Mouse (Mus musculus): ENCODE data around the gene Nek2. TPM values are rescaled to one million over a fixed set of nuclear protein-coding genes. Genes with fewer than 3 reads are reported as not detected.

The Nek2 gene
- polyA plus RNA-seq, 1 experiment, result not detected

GRCm38 (mm10) chr1:191820951-191821325 lies 306 bp upstream of the Nek2 start:
- TF ChIP-seq CTCF (IDR thresholded peaks at IDR 0.05; ENCODE audit: insufficient read depth, low read depth, low read length) (no peak), POLR2A (IDR thresholded peaks at IDR 0.05; ENCODE audit: insufficient read depth, low read depth, low read length) (no peak)
- Histone ChIP-seq H3K27ac (ENCODE audit: insufficient read depth, low read depth, low read length) (no peak overlapping the region), H3K4me3 (ENCODE audit: insufficient read depth, low read depth, low read length) (peak overlapping the region; percentile 61), H3K4me1 (ENCODE audit: control insufficient read depth, insufficient read depth, low read length) (peaks cover 8% of the 10 kb centered on the region)
- 2% methylated on average over 15 of the region's 15 CpGs for WGBS

GRCm38 (mm10) chr1:191829124-191829523 lies 7.9 kb downstream of the Nek2 start:
- Histone ChIP-seq H3K4me3 (ENCODE audit: insufficient read depth, low read depth, low read length) (no peak overlapping the region), H3K4me1 (ENCODE audit: control insufficient read depth, insufficient read depth, low read length) (no peaks in the 10 kb centered on the region), H3K27ac (ENCODE audit: insufficient read depth, low read depth, low read length) (no peak overlapping the region)
- TF ChIP-seq POLR2A (IDR thresholded peaks at IDR 0.05; ENCODE audit: insufficient read depth, low read depth, low read length) (no peak), CTCF (IDR thresholded peaks at IDR 0.05; ENCODE audit: insufficient read depth, low read depth, low read length) (no peak)
- 80% methylated on average over 3 of the region's 3 CpGs for WGBS

GRCm38 (mm10) chr1:191833396-191833795 lies 12.2 kb downstream of the Nek2 start:
- WGBS, result 96% methylated on average over 6 of the region's 6 CpGs

DNA sequence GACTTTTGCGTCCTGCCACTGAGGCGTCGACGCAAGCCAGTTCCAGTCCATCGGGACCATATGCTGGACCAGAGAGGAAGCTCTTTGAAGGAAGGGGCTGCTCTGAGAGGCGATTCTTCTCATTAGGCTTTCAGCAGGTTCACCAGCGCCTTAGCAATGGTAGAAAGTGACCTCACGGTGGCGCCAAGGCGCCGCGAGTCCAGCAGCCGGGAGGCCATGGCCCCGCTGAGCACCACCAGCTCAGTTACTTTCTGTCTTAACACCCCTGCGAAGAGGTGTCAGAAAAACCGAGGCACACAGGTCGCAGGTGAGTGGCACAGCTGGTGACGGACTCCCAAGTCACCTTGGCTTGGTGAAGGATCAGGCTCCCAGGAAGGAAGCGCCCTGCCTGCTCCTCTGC lies 13.6 kb downstream of the Nek2 start:
- TF ChIP-seq POLR2A (IDR thresholded peaks at IDR 0.05; ENCODE audit: insufficient read depth, low read depth, low read length) (no peak), CTCF (IDR thresholded peaks at IDR 0.05; ENCODE audit: insufficient read depth, low read depth, low read length) (peak; percentile 91)
- Histone ChIP-seq H3K4me1 (ENCODE audit: control insufficient read depth, insufficient read depth, low read length) (peaks cover 12% of the 10 kb centered on the region), H3K27ac (ENCODE audit: insufficient read depth, low read depth, low read length) (no peak overlapping the region), H3K4me3 (ENCODE audit: insufficient read depth, low read depth, low read length) (no peak overlapping the region)
- 11% methylated on average over 19 of the region's 19 CpGs for WGBS

More at GRCm38 (mm10) chr1:191833396-191833795, 12.2 kb downstream of the Nek2 start:
- no peak overlapping the region for H3K4me3 ChIP-seq (ENCODE audit: insufficient read depth, low read depth, low read length)
- TF ChIP-seq POLR2A (IDR thresholded peaks at IDR 0.05; ENCODE audit: insufficient read depth, low read depth, low read length) (no peak), CTCF (IDR thresholded peaks at IDR 0.05; ENCODE audit: insufficient read depth, low read depth, low read length) (no peak)
- no peak overlapping the region for H3K27ac ChIP-seq (ENCODE audit: insufficient read depth, low read depth, low read length)
- peaks cover 2% of the 10 kb centered on the region; the same call in 1 of the 2 replicates for H3K4me1 ChIP-seq (ENCODE audit: control insufficient read depth, insufficient read depth, low read length)

DNA sequence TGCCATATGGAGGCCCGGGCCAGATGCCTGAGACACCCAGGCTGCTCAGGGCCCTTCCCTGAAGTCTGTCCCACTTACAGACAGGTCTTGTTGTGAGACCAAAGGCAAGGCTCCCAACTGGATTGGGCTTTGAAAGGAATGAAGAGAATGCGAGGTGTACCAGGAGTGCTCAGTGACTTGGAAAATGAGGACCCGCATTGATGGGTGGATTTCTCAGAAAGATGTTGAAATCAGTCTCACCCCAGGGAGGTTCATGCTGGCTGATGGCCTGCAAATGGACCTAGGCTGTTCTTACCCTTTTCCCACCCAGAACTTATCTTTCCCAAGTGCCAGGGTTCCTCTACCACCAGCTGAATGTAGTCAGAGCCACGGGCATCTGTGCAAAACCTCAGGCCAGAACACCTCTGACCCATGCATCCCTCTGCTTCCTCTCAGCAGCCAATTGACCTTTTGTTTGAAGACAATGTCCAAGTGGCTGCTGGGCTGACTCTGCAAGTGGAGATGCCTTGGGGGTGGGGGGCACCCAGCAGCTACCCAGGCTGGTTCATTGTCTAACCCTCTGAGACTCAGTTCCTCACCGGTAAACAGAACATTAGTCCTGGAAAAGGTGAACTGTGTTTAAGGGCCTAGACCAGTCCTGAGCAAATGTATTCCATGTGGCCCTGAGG lies 15.2 kb downstream of the Nek2 start:
- Histone ChIP-seq H3K4me1 (ENCODE audit: control insufficient read depth, insufficient read depth, low read length) (peaks cover 23% of the 10 kb centered on the region), H3K27ac (ENCODE audit: insufficient read depth, low read depth, low read length) (no peak overlapping the region), H3K4me3 (ENCODE audit: insufficient read depth, low read depth, low read length) (no peak overlapping the region)
- TF ChIP-seq POLR2A (IDR thresholded peaks at IDR 0.05; ENCODE audit: insufficient read depth, low read depth, low read length), result no peak
- no peak for TF ChIP-seq CTCF (IDR thresholded peaks at IDR 0.05; ENCODE audit: insufficient read depth, low read depth, low read length)
- WGBS, result 86% methylated on average over 5 of the region's 5 CpGs

- no peak overlapping the region for H3K4me3 ChIP-seq (ENCODE audit: insufficient read depth, low read depth, low read length)
- 91% methylated on average over 3 of the region's 3 CpGs for WGBS
- no peak overlapping the region for H3K27ac ChIP-seq (ENCODE audit: insufficient read depth, low read depth, low read length)
- peaks cover 23% of the 10 kb centered on the region for H3K4me1 ChIP-seq (ENCODE audit: control insufficient read depth, insufficient read depth, low read length)
- TF ChIP-seq CTCF (IDR thresholded peaks at IDR 0.05; ENCODE audit: insufficient read depth, low read depth, low read length) (no peak), POLR2A (IDR thresholded peaks at IDR 0.05; ENCODE audit: insufficient read depth, low read depth, low read length) (no peak)
These were observed 16.4 kb downstream of the Nek2 start for GRCm38 (mm10) chr1:191837691-191838090.

DNA sequence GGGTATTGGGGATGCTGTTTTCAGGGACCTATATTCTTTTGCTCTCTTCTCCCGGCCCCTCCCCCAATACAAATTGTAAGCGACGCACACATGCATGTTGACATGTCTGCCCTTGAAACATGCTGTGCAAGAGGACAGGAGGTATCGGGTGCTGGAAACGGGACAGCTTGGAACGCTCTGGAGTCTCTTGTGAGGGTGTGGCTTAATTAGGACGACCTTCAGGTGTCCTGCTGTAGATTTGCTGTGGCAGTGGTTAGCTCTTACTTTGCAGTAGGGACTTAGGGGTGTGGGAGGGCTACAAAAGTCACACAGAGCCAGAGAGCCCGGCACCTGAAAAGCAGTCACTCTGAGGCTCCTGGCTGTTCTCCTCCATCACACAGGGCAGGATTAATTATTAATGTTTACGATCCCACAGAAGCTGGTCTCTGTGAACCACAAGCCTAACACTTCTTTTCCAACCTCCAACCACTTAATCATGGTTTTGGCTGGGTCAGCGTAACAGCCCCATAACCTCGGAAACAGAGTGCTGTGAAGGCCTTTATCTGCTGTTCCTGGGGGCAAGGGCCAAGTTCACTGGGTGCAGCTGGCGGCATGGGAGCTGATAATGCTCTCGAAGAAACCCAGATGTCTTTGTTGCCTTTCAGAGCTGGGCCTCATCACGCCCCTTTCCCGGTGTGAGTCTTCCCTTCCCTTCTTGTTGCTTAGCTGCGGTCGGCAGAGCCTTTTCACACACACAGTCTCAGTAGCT lies 17.9 kb downstream of the Nek2 start:
- Histone ChIP-seq H3K4me1 (ENCODE audit: control insufficient read depth, insufficient read depth, low read length) (peaks cover 23% of the 10 kb centered on the region), H3K27ac (ENCODE audit: insufficient read depth, low read depth, low read length) (peak overlapping the region; percentile 23; the same call in 1 of the 2 replicates), H3K4me3 (ENCODE audit: insufficient read depth, low read depth, low read length) (no peak overlapping the region)
- TF ChIP-seq POLR2A (IDR thresholded peaks at IDR 0.05; ENCODE audit: insufficient read depth, low read depth, low read length), result no peak
- TF ChIP-seq CTCF (IDR thresholded peaks at IDR 0.05; ENCODE audit: insufficient read depth, low read depth, low read length), result no peak
- 48% methylated on average over 17 of the region's 17 CpGs for WGBS

DNA sequence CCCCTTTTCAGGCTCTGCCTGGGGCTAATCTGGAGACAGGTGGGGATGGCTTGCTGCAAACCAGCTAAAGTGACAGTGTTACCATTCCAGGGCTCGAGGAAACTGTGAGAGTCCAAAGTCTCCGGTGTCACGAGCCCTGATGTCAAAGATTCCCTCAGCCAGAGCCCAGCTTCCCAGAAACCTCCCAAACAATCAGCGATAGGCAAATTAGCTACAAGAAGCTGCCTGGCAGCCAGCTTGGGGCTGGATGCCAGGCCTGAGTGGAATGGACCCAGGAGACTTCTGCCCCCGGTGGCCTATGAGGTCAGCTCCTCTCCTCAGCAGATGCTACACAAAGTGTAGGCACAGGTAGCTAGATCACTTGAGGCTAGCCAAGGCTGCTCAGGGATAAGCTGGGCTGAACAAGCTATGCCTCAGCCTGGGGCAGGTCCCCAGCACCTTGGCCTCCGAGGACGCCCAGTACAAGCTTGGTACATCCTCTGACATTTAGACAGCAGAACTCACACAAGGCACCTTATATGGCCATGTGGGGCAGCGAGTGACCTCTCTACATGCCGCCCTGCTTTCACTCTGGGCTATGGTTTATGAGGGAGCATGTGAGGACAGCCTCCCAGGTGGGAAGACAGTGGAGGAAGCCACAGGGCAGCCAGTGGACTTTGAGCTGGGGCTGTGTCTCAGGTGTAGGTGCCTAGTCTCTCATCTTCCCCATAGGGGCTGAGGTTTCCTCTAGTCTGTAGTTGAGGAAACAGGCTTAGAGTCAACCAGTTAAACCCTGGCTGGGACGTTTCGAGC lies 19.7 kb downstream of the Nek2 start:
- Histone ChIP-seq H3K4me1 (ENCODE audit: control insufficient read depth, insufficient read depth, low read length) (peaks cover 21% of the 10 kb centered on the region), H3K27ac (ENCODE audit: insufficient read depth, low read depth, low read length) (no peak overlapping the region), H3K4me3 (ENCODE audit: insufficient read depth, low read depth, low read length) (no peak overlapping the region)
- no peak for TF ChIP-seq POLR2A (IDR thresholded peaks at IDR 0.05; ENCODE audit: insufficient read depth, low read depth, low read length)
- WGBS, result 72% methylated on average over 11 of the region's 11 CpGs

DNA sequence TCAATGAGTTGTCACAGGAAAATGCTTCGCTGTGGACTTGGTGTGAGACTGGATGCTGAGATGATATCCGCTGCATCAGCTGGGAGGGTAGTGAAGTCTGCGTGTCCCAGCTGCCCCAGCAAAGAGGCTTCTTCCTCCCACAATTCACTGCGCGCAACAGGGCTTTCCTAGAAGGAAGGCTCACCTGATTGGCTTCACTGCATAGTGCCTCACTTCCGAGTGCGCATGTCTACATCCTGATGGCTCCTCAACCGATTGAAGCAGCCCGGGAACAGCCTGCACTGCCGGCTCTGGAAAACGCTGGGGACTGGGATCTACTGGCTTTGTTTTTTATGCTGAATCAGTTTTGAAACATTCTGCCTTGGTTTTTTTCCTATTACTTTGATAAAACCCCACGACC lies 21.0 kb downstream of the Nek2 start:
- Histone ChIP-seq H3K27ac (ENCODE audit: insufficient read depth, low read depth, low read length) (no peak overlapping the region), H3K4me1 (ENCODE audit: control insufficient read depth, insufficient read depth, low read length) (peaks cover 21% of the 10 kb centered on the region), H3K4me3 (ENCODE audit: insufficient read depth, low read depth, low read length) (no peak overlapping the region)
- 93% methylated on average over 12 of the region's 12 CpGs for WGBS
- TF ChIP-seq POLR2A (IDR thresholded peaks at IDR 0.05; ENCODE audit: insufficient read depth, low read depth, low read length) (no peak), CTCF (IDR thresholded peaks at IDR 0.05; ENCODE audit: insufficient read depth, low read depth, low read length) (no peak)

Data from olfactory bulb, adult 2 months (tissue).